Mouse (Mus musculus): ENCODE data around the gene Cd48. TPM values are rescaled to one million over a fixed set of nuclear protein-coding genes. Genes with fewer than 3 reads are reported as not detected.
"Not testable (repeated sequence)": the region's sequence is repeated elsewhere in the genome, so short reads cannot be mapped to it uniquely, and the experiment has no call there.

The Cd48 gene
- 1 to 10 TPM; 2.4 to 2.7 TPM for total RNA-seq (2021)

- intact Hi-C loops (cut with DNase I) = no loop called here
- peak in 1 of 2 experiments; percentile 18 for DNase-seq
Measured at GRCm38 (mm10) chr1:171681531-171682299, at the start of gene Cd48. Cd48 (plus strand) TSS chr1:171682009.

GRCm38 (mm10) chr1:171635696-171636095 lies 46.1 kb upstream of the Cd48 start:
- intact Hi-C loops (cut with DNase I) = no loop called here
- no peak for DNase-seq

DNA sequence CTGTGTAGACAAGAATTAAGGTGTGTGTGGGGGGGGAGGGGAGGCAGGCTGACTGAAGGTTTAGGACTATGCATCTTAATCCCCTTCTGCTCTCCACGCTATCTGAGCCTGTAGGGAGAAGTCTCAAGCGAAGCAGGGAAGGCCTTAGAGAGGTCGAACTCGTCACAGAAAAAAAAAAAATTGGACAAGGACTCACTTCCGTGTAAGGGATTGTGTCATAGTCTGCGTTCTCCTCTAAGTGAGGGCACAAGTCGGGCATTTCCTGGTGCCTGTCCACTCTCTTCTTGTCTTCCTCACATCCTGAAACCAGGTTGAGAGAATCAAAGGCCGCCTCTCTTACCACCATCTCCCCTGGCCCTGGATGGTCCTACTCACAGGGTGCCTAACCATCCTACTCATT lies 44.7 kb upstream of the Cd48 start:
- intact Hi-C loops (cut with DNase I) = no loop called here
- no peak for DNase-seq

DNA sequence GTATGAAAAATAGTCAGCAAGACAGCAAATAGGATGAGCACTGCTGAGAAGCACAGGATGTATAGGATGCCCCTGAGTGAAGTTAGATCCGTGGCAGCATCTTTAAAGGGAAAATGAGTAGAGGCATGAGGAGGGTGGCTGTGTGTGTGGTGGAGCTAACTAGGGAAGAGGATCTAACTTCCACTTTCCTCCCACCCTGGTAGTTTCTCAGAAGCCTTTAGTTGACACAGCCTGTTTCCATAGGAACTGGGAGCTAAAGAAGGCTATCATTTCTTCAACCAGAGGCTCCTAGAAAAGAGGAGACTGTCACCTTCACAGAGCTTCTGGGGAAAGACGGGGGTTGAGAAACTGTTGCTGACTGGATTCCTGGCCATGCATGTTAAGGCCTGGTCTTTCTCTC lies 43.1 kb upstream of the Cd48 start:
- intact Hi-C loops (cut with DNase I) = no loop called here
- no peak for DNase-seq

GRCm38 (mm10) chr1:171640796-171641195 lies 41.0 kb upstream of the Cd48 start:
- DNase-seq = no peak
- intact Hi-C loops (cut with DNase I) = no loop called here

GRCm38 (mm10) chr1:171643612-171644011 lies 38.2 kb upstream of the Cd48 start:
- intact Hi-C loops (cut with DNase I) = no loop called here
- DNase-seq = no peak

- intact Hi-C loops (cut with DNase I) = no loop called here
- no peak for DNase-seq
Measured at GRCm38 (mm10) chr1:171646429-171646940, 35.3 kb upstream of the Cd48 start.

DNA sequence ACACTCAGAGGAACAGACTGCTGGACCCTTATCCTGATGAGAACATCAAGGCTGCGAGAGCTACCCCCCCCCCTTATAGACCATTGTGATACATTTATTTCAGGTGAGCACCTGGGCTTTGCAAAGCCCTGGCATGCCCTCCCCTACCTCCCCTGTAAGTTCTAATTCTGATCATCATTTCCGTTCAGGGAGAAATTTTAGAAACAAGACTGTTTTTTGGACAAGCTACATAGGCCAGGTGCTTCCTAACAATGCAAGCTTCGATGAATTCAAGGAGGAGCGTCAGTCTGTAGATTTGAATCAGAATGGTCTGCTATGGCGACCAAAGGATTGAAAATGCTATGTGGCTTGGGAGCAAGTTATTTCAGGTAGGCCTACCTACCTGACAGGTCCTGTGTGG lies 34.1 kb upstream of the Cd48 start:
- intact Hi-C loops (cut with DNase I) = no loop called here
- DNase-seq = no peak

DNA sequence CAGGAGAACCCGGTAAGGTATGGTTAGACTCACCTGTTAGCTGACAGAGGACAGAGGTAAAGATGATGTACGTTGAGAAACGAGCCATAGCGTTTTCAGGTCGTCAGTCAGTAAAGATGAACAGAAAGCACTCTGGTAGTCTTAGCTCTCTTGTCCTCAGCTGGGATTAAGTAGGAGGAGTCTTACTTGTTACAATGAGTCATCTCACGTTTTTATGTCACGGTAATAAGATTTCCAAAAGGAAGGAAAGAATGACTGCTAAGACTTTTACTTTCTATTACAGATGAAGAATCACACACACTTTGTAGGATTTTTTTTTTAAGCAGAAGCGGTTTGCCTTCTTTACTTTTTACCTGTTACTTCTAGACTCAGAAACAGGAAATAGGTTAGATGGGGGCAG lies 33.0 kb upstream of the Cd48 start:
- no peak for DNase-seq
- intact Hi-C loops (cut with DNase I) = no loop called here

DNA sequence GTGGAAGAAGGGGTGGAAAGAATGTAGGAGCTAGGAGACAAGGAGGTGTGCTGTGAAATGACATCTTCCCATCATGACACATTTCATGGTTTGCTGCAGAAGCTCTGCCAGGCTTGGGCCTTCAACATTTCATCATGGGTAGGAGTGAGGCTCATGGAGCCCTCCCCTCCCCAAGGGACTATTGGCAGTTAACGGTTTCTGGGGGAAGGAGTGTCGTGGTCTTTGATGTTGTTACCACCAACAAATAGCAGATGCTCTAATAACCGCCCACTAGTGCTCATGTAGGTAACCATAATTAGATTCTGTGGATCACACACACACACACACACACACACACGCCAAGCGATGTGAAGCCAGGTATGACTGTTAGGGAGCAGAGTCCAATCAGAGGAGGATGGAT lies 29.1 kb upstream of the Cd48 start, which contains the start of gene Slamf7:
Slamf7 (minus strand) TSS at position 302 of the 400 bp plus-strand sequence.
- DNase-seq = no peak
- intact Hi-C loops (cut with DNase I) = no loop called here

DNA sequence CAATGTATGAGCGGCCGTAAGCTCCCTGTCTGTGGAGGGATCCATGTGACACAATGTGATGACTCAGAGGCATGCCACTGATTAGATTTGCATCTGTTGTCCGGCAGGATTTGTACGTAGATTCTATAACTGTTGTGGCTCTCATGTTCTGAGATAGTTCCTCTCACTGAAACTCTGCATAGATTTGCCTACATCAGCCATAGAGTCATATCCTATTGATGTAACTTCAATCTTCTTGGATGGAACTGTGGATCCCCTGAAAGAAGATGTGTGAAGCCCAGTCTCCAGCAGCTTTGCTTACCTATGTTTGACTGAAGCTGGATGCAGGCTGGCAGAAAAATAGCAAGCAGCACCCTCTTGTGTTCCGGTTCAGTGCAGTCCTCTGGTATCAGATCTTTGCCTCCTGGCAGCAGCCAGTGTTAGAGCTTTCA lies 23.2 kb upstream of the Cd48 start:
- no peak for DNase-seq
- intact Hi-C loops (cut with DNase I) = no loop called here

- intact Hi-C loops (cut with DNase I) = no loop called here
Measured at GRCm38 (mm10) chr1:171660423-171660822, 21.4 kb upstream of the Cd48 start.

GRCm38 (mm10) chr1:171661482-171661881 lies 20.3 kb upstream of the Cd48 start:
- no peak for DNase-seq
- intact Hi-C loops (cut with DNase I) = no loop called here

More at GRCm38 (mm10) chr1:171660423-171660822, 21.4 kb upstream of the Cd48 start:
- DNase-seq = no peak

- intact Hi-C loops (cut with DNase I) = no loop called here
- no peak for DNase-seq
Measured at GRCm38 (mm10) chr1:171663757-171664156, 18.1 kb upstream of the Cd48 start.

DNA sequence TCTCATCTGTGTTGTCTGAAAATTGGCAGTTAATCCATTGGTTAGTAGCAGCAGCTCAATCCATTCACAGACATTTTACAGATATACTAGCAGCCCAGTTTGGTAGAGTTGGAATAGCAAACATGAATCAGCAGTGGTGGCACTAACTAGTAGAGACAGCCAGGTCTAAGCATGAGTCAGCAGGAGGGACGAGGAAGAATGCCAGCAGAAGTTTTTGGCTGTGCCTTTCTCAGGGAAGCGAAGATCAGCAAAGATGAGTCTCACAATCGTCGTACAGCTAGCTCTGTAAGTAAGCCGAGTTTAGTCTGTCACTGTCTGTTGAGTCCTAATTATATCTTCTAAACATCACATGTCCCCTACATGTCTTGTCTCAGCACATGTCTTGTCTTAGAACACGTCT lies 15.5 kb upstream of the Cd48 start:
- intact Hi-C loops (cut with DNase I) = no loop called here
- no peak for DNase-seq

DNA sequence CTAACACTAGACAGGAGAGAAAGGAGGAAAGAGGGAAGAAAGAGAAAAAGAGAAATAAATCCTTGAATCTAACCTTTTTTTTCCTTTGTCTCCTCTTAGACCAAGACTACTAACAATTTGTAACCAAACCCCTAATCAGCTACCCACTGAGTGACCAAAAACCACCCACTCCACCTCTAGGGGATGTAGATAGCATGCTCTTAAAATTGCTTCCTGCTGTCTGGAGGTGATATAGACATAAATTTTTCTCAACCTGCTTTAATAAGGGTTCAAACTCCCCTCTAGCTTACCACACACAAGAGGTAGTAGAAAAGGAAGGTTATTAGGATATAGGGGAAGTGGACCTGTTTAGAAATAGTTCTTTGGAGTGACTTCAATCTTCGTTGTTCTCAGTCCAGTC lies 14.6 kb upstream of the Cd48 start:
- intact Hi-C loops (cut with DNase I) = no loop called here
- DNase-seq = no peak

GRCm38 (mm10) chr1:171672451-171672850 lies 9.4 kb upstream of the Cd48 start:
- DNase-seq; intact Hi-C loops (cut with DNase I): not testable (repeated sequence)

GRCm38 (mm10) chr1:171672854-171673475 lies 8.8 kb upstream of the Cd48 start:
- intact Hi-C loops (cut with DNase I) = no loop called here
- DNase-seq = peak; percentile 10 to 13

GRCm38 (mm10) chr1:171674467-171674866 lies 7.3 kb upstream of the Cd48 start:
- intact Hi-C loops (cut with DNase I) = no loop called here

GRCm38 (mm10) chr1:171677721-171678120 lies 4.1 kb upstream of the Cd48 start:
- intact Hi-C loops (cut with DNase I) = no loop called here
- no peak for DNase-seq

More at GRCm38 (mm10) chr1:171674467-171674866, 7.3 kb upstream of the Cd48 start:
- no peak for DNase-seq

DNA sequence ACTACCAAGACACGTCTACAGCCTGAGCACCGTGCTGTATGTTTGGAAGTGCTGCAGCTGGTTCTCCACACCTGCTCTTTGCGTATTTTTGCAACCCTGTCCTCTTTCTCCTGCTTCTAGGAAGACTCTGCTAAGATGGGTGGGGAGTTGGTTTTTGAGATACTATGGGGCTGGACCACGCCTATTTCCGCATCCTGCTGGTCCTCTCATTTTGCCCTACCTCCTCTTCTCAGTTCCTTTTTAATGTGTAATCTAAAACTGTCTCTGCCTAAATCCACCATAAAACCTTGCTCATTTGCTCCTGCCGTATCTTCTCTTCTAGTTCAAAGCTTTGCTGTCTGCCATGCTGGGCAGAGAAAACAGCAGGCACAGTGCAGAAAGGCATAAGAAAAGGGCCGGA lies 800 bp upstream of the Cd48 start:
- intact Hi-C loops (cut with DNase I) = no loop called here
- peak in 1 of 2 experiments; percentile 9 for DNase-seq

DNA sequence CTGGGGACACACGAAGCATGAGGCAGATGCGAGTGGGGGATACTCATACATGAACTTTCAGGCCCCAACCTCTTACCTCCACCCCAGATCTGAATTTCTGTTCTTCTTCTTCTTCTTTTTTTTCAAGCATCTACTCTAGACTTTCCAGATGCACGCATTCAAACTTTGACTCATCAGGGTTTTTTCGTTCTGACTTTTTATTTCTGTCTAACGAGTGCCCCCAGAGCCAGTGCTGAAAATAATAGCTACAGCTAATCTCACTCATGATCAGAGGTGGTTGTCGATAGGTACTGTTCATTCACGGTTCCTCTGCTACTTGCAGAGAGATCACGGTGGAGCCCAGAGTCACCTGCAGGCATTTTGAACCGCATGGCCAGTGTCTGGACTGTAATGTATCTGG lies 3.1 kb downstream of the Cd48 start:
- DNase-seq = no peak
- intact Hi-C loops (cut with DNase I) = no loop called here

Measured in heart, postnatal 36 days (tissue).